Mouse (Mus musculus) ES-CJ7 (cell line): ENCODE measurements around the gene Utrn.

Experiments
- DNase-seq: peaks from one replicate; pipeline ENCODE4 v3.0.0; 2011; ENCODE audit warnings: low read depth, low spot score

Utrn gene

GRCm38 (mm10) chr10:12799416-12799815, 69.7 kb downstream of the Utrn start:
- no peak for DNase-seq

GRCm38 (mm10) chr10:12798248-12798647, 70.9 kb downstream of the Utrn start:
- no peak for DNase-seq

GRCm38 (mm10) chr10:12796510-12796840, 72.7 kb downstream of the Utrn start:
- no peak for DNase-seq

DNA sequence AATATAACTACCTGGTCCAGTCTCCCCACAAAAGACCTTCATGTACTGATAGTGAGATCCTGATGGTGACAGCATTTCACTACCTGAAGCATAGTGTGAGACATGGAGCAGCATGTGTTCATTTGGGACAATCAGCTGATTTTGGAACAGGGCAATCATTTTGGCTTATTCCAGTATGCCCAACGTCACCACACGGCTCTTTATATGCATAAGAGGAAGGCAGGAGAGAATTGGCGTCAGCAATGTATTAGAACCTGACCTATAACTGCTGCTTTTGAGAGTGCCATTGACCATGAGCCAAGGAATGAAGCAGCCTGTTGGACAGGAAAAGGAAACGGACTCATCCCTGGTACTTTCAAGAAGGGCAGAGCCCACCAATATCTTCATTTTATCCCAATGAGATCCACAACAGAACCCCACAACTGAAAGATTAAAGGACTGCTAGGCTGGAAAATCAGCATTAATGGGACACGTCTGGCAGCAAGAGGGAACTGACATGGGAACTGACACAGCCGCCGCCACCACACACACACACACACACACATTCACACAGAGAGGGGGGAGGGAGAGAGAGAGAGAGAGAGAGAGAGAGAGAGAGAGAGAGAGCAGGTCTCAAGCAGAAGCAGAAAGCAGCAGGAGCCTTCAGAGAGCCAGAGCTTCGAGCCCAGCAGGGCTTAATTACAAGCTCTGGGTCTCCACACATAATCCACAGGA, 73.2 kb downstream of the Utrn start:
- no peak for DNase-seq

GRCm38 (mm10) chr10:12792049-12792448, 77.1 kb downstream of the Utrn start:
- DNase-seq = peak; percentile 82

DNA sequence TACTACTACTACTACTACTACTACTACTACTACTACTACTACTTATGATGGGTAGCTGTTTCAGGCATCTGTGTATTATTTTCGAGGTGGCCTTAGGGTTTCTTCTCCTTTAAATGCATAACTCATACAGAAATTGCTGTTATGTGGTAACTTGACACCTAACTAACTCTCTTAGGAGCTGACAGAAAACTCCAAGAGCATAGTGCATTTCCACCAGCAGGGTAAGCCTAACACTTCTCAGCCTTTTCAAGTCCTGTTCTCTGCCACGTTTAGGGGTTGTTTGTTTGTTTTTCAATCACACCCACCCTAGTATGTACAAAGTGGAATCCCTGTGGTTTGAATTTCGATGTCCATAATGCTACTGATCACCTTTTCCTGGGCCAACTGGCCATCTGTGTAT, 78.3 kb downstream of the Utrn start:
- no peak for DNase-seq

GRCm38 (mm10) chr10:12788529-12788928, 80.6 kb downstream of the Utrn start:
- no peak for DNase-seq

- DNase-seq = no peak
Observed at GRCm38 (mm10) chr10:12787965-12788364, 81.2 kb downstream of the Utrn start.

DNA sequence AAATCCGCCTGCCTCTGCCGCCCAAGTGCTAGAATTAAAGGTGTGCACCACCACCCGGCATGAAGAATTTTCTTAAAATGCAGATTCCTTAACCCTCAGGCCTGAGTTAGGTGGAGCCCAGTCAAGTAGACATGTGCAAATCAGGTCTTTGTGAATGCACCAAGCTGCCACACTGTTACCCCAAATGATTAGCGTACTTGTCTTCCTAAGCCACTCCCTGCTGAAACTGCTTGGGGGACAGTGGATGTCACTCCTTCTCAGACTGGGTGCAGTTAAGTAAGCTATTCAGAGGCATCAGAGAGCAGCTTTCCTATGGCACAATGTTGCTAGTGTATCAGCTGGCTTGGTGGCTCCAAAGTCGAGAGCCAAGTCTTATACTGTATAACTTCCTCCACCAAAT, 83.9 kb downstream of the Utrn start:
- DNase-seq = peak; percentile 79

DNA sequence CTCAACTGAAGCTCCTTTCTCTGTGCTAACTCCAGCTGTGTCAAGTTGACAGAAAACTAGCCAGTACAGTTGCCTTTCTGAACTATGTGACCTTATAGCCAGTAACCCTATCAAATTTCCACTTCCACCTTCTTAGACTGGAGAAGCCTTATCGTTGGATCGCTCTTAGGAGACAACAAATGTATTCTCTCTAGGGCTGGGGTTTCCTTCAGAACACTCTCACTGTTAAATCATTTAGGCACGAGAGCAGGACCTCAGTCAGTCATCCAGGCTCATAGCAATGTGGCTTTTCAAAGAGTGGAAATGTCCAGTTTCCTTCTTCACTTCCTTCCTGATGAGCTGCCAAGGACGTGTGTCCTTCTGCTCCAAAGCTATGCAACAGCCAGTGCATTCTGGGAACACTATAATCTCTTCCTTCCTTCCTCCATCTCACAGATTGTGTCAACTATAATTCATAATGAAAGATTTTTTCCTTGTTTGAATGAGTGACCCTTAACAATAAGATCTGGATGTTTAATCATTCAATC, 87.7 kb downstream of the Utrn start:
- DNase-seq = no peak

GRCm38 (mm10) chr10:12773178-12773577, 96.0 kb downstream of the Utrn start:
- no peak for DNase-seq

DNA sequence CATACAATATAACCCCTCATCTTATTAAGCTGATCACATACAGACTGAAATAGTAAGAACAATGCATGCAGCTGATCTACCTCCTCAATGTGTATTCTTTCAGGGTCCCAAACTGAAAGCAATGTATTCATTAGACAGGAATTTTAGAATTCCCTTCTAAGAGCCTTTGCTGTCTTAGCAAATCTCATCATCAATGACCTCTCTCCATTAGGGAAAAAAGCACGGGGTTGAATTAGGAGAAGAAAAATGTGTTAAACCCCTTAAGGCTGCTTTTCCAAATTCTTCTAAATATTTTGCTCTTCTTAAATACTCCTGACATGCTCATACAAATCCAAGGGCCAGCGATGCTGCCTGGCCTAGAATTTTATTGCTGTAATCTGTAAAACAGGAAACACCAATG, 97.7 kb downstream of the Utrn start:
- DNase-seq = no peak

GRCm38 (mm10) chr10:12762668-12763067, 106.5 kb downstream of the Utrn start:
- DNase-seq = peak; percentile 81

GRCm38 (mm10) chr10:12758702-12758988, 110.5 kb downstream of the Utrn start:
- DNase-seq = no peak

DNA sequence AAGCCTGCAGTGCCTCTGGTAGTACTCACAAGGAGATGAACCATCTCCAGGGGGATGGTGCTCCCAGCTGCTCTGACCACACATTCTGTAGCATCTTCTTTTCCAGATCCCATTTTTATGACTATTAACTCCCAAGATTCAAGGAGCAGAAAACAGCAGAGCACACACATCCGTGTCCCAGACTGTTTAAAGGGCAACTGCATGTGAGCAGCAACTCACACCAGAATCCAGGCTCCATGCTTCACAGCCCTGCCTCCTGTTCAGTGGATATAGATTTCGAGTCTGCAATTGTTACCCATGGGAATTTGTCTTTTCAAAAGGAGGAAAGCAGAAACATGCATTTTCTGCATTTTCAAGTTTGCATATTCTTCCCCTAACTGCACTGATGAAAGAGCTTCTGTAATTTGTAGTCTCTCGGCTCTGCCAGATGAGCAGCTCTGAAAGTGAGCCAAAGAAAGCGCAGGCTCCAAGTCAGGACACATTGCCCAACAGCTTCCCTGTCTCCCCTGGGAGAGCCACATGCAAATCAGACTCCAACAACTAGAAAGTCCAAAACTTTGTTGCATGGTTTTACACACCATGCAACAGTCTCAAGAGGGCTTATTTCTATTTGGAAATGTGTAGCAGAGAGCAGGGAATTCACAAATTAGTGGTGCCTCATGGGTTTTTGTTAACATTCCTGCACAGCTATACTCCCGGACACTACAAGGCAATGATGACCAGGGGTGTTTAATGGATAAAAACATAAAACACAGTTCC, 111.0 kb downstream of the Utrn start:
- DNase-seq = no peak

GRCm38 (mm10) chr10:12756692-12757091, 112.5 kb downstream of the Utrn start:
- DNase-seq = no peak

GRCm38 (mm10) chr10:12754911-12755310, 114.3 kb downstream of the Utrn start:
- DNase-seq = no peak

DNA sequence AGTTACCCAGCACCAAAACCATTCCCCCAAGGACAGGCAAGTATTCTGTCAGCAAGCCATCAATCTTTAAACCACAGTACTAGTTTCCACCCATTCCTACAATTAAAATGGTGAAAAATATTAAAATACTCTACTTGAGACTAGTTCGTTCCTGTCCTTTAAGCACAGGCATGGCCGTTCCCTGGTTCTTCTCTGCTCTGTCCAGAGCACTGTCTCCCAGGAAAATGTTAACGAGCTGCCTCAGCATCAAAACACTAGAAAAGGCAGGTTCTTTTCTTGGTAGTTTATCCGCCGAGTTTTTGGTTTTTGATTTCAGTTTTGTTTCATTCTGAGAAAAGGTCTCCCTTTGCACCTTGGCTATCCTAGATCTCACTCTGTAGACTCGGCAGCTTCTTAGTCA, 115.0 kb downstream of the Utrn start:
- DNase-seq = no peak

GRCm38 (mm10) chr10:12743717-12744116, 125.4 kb downstream of the Utrn start:
- DNase-seq = no peak

DNA sequence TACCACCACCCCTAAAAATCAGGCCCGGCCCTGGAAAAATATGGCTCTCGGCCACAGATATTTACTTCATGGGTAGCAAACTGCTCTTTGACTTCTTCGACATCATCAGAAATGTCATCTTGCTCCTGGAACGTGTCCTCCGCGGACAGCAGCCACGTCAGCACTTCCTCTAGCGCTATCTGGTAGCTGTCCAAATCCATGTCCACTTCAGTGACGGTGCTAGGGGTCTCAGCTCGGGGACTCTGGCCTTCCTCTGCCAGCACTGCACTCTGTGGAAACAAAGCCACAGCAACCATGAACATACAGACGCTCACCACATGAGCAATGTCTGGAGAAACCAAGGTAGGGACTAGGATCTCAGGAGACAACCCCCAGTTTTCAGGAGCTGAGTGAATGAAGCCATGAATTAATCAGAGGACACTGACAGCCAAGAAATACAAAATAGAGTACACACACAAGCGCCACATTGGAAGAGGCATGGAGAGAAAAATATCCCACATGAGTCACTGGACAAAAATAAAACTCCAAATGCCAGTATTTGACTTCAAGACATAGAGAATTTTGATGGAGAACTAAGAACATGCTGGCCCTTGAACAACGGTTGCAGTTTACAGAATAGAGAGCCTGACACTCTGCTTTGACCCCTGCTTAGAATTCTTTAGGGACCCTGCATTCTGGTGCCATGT, 129.7 kb downstream of the Utrn start:
- no peak for DNase-seq

- no peak for DNase-seq
Observed at GRCm38 (mm10) chr10:12737926-12738325, 131.2 kb downstream of the Utrn start.
